Mouse (Mus musculus) limb, embryonic 11.5 days (tissue): ENCODE data around the gene Bloc1s2. TPM values are rescaled to one million over a fixed set of nuclear protein-coding genes. Genes with fewer than 3 reads are reported as not detected.

Experiments
- ATAC-seq: fragments of 200-750 bp; cut with Nextera tagmentation; 2 replicates; pipeline ENCODE4 v1.8.0; 2017; ENCODE audit warnings: low read depth; ENCODE audit not compliant: insufficient number of reproducible peaks, low FRiP score, low TSS enrichment
- DNase-seq: peaks from one replicate; pipeline ENCODE4 v3.0.0-alpha.2; 2015; ENCODE audit warnings: low spot score
- H3K27ac ChIP-seq: fragments of 300-500 bp; sonication (generic); replicated peaks from 2 replicates; pipeline ENCODE4 v1.5.1; 2014; ENCODE audit warnings: low read depth, mild to moderate bottlenecking, low read length
- H3K27me3 ChIP-seq: fragments of 300-500 bp; sonication (generic); 2 replicates; pipeline ENCODE4 v1.6.1; 2014; ENCODE audit warnings: mild to moderate bottlenecking, low read length, mixed read lengths; ENCODE audit not compliant: control insufficient read depth, insufficient read depth
- H3K36me3 ChIP-seq: fragments of 300-500 bp; sonication (generic); 2 replicates; pipeline ENCODE4 v1.6.1; 2014; ENCODE audit warnings: mild to moderate bottlenecking, low read length, moderate library complexity, mixed read lengths; ENCODE audit not compliant: control insufficient read depth, insufficient read depth
- H3K4me1 ChIP-seq: fragments of 300-500 bp; sonication (generic); 2 replicates; pipeline ENCODE4 v1.6.1; 2014; ENCODE audit warnings: low read length, mixed read lengths; ENCODE audit not compliant: control insufficient read depth, insufficient read depth
- H3K4me2 ChIP-seq: fragments of 300-500 bp; sonication (generic); 2 replicates; pipeline ENCODE4 v1.6.1; 2014; ENCODE audit warnings: low read depth, mild to moderate bottlenecking, moderate library complexity; ENCODE audit not compliant: severe bottlenecking
- H3K4me3 ChIP-seq: fragments of 300-500 bp; sonication (generic); 2 replicates; pipeline ENCODE4 v1.5.1; 2014; ENCODE audit warnings: low read depth, low read length
- H3K9ac ChIP-seq: fragments of 300-500 bp; sonication (generic); 2 replicates; pipeline ENCODE4 v1.6.1; 2014; ENCODE audit warnings: mild to moderate bottlenecking, low read length
- H3K9me3 ChIP-seq: fragments of 300-500 bp; sonication (generic); 2 replicates; pipeline ENCODE4 v1.6.1; 2016; ENCODE audit warnings: low read length; ENCODE audit not compliant: control insufficient read depth
- WGBS: fragments of 180-500 bp; shearing (Covaris S2); extraction: QIAGEN DNeasy Blood & Tissue Kit; methylation state at CpG from one replicate; pipeline ENCODE4 v1.1.7; 2014; 5-methylcytosine and 5-hydroxymethylcytosine counted together
- polyA plus RNA-seq: library from polyadenylated mRNA; unstranded; fragments of >200 nt; fragmentation: Nextera tagmentation; extraction: Ambion mirVana; gene quantifications from 2 replicates; pipeline ENCODE4 v1.2.1, GENCODE M21; 2014

Bloc1s2 gene
- polyA plus RNA-seq, 1 experiment from 2014 or later: 112 TPM

- no peak for DNase-seq
- H3K36me3 ChIP-seq: no peaks in the 10 kb centered on the region
- no peak for ATAC-seq
- H3K4me1 ChIP-seq: no peaks in the 10 kb centered on the region
- WGBS: 67% methylated on average over 8 of the region's 8 CpGs
- H3K27me3 ChIP-seq: no peaks in the 10 kb centered on the region
- H3K4me2 ChIP-seq: no peak overlapping the region
- H3K9me3 ChIP-seq: no peaks in the 10 kb centered on the region
- H3K27ac ChIP-seq: no peak overlapping the region
- no peak overlapping the region for H3K4me3 ChIP-seq
- H3K9ac ChIP-seq: no peak overlapping the region
Observed at GRCm38 (mm10) chr19:44174835-44175234, 28.6 kb upstream of the Bloc1s2 start.

DNA sequence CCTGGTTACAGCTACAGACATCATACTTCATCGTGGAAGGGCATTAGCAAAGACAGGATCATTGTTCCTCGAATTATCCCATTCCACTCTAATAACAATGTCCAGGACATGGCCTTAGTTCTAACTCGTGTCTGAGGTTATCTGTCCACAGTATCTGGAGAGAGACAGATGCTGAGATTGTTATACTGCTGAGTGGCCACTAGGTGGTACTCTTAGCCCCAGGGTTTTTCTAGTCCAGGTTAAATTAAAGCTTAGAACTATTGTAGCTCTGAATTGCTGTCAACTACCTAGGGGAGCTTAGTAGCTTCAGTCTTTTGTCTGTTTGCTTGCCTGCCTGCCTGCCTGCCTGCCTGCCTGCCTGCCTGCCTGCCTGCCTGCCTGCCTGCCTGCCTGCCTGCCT is 15.3 kb upstream of the Bloc1s2 start:
- Histone ChIP-seq H3K27me3 (no peaks in the 10 kb centered on the region), H3K4me1 (no peaks in the 10 kb centered on the region), H3K4me3 (no peak overlapping the region), H3K9me3 (no peaks in the 10 kb centered on the region), H3K36me3 (no peaks in the 10 kb centered on the region), H3K9ac (no peak overlapping the region), H3K27ac (no peak overlapping the region), H3K4me2 (no peak overlapping the region)
- no peak for DNase-seq
- 17% methylated on average over 3 of the region's 3 CpGs for WGBS
- no peak for ATAC-seq

GRCm38 (mm10) chr19:44159386-44159785 is 13.1 kb upstream of the Bloc1s2 start:
- H3K9me3 ChIP-seq: no peaks in the 10 kb centered on the region
- no peak overlapping the region for H3K4me2 ChIP-seq
- H3K27me3 ChIP-seq: no peaks in the 10 kb centered on the region
- no peak overlapping the region for H3K9ac ChIP-seq
- ATAC-seq (no peak), DNase-seq (no peak)
- no peaks in the 10 kb centered on the region for H3K36me3 ChIP-seq
- H3K4me1 ChIP-seq: no peaks in the 10 kb centered on the region
- H3K4me3 ChIP-seq: no peak overlapping the region
- 87% methylated on average over 3 of the region's 3 CpGs for WGBS
- no peak overlapping the region for H3K27ac ChIP-seq

DNA sequence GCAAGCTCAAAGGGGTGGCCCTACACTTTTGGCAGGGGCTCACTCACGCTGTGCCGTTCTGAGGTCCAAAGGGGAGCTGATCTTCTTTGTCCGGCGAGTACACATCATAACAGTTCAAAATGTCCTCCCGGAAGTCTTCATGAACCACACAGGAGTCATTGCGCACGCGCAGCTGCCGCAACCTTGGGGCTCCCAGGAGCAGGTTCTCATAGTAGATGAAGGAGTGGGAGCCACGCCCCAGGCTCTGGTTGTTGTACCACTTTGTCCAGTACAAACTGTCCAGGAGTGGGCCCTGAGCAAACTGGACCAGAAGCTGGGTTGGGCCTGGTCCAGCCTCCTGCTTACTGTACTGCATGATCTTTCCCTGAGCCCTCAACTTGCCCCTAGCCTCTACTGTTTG is 10.8 kb upstream of the Bloc1s2 start:
- H3K4me2 ChIP-seq: no peak overlapping the region
- no peaks in the 10 kb centered on the region for H3K36me3 ChIP-seq
- no peaks in the 10 kb centered on the region for H3K4me1 ChIP-seq
- H3K27ac ChIP-seq: no peak overlapping the region
- H3K9ac ChIP-seq: no peak overlapping the region
- no peaks in the 10 kb centered on the region for H3K27me3 ChIP-seq
- no peaks in the 10 kb centered on the region for H3K9me3 ChIP-seq
- H3K4me3 ChIP-seq: no peak overlapping the region
- 92% methylated on average over 10 of the region's 10 CpGs for WGBS
- no peak for DNase-seq
- no peak for ATAC-seq

GRCm38 (mm10) chr19:44153781-44154180 is 7.5 kb upstream of the Bloc1s2 start:
- no peak overlapping the region for H3K27ac ChIP-seq
- H3K36me3 ChIP-seq: no peaks in the 10 kb centered on the region
- H3K4me1 ChIP-seq: no peaks in the 10 kb centered on the region
- ATAC-seq: no peak
- no peaks in the 10 kb centered on the region for H3K9me3 ChIP-seq
- no peak for DNase-seq
- no peak overlapping the region for H3K4me3 ChIP-seq
- H3K9ac ChIP-seq: no peak overlapping the region
- H3K4me2 ChIP-seq: no peak overlapping the region
- WGBS: 81% methylated on average over 5 of the region's 5 CpGs
- H3K27me3 ChIP-seq: no peaks in the 10 kb centered on the region

DNA sequence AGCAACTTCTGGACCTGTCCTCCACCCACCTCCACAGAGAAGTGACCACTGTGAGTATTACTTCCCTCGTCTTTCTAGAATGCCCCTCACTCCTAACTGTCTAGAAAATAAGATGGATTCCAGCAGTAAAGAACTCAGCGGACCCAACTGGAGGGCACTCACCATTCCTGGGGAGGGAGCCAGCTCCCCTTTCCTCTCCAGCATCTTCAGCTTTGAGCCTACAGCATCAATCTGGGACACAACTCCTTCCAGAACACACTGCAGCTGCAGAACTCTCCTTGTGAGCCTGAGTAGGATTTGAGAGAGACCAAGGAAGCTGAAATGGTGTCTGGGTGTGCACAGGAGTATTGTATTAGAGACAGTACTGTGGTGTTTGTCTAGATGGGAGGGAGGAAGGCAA is 2.7 kb upstream of the Bloc1s2 start:
- H3K27ac ChIP-seq: no peak overlapping the region
- H3K4me3 ChIP-seq: no peak overlapping the region
- H3K9me3 ChIP-seq: no peaks in the 10 kb centered on the region
- no peaks in the 10 kb centered on the region for H3K36me3 ChIP-seq
- no peaks in the 10 kb centered on the region for H3K27me3 ChIP-seq
- H3K4me2 ChIP-seq: no peak overlapping the region
- no peak overlapping the region for H3K9ac ChIP-seq
- 77% methylated on average over 2 of the region's 2 CpGs for WGBS
- no peak for DNase-seq
- no peak for ATAC-seq
- peaks cover 3% of the 10 kb centered on the region; the same call in 1 of the 2 replicates for H3K4me1 ChIP-seq

- Histone ChIP-seq H3K4me1 (peaks cover 3% of the 10 kb centered on the region; the same call in 1 of the 2 replicates), H3K27ac (no peak overlapping the region), H3K9me3 (no peaks in the 10 kb centered on the region), H3K36me3 (no peaks in the 10 kb centered on the region), H3K4me2 (no peak overlapping the region), H3K4me3 (no peak overlapping the region), H3K27me3 (no peaks in the 10 kb centered on the region), H3K9ac (no peak overlapping the region)
- DNase-seq (no peak), ATAC-seq (no peak)
- WGBS: 25% methylated on average over 2 of the region's 2 CpGs
Observed at GRCm38 (mm10) chr19:44148345-44148744, 2.1 kb upstream of the Bloc1s2 start.

DNA sequence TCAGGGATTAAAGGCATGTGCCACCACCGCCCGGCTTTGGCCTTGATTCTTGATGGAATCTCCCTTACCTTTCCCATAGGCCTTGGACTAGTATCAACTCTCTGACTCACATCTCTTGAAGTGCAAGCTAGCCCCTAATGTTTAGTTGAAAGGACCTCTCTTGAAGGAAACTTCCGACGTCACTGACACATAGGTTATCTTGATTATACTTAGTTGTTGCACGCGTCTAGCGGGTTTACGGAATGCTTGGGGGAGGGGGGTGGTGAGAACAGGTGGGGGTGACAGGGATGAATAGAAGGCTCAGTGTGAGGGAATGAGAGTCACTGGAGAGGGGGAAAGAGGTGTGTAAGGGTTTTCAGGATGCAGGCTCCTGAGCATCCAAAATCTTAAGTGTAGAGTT is 705 bp upstream of the Bloc1s2 start:
- Histone ChIP-seq H3K36me3 (no peaks in the 10 kb centered on the region; the same call in 1 of the 2 replicates), H3K27me3 (no peaks in the 10 kb centered on the region), H3K27ac (no peak overlapping the region), H3K4me2 (no peak overlapping the region), H3K9me3 (no peaks in the 10 kb centered on the region), H3K9ac (no peak overlapping the region), H3K4me3 (no peak overlapping the region), H3K4me1 (peaks cover 3% of the 10 kb centered on the region; the same call in 1 of the 2 replicates)
- ATAC-seq (no peak), DNase-seq (no peak)
- WGBS: 96% methylated on average over 8 of the region's 8 CpGs

DNA sequence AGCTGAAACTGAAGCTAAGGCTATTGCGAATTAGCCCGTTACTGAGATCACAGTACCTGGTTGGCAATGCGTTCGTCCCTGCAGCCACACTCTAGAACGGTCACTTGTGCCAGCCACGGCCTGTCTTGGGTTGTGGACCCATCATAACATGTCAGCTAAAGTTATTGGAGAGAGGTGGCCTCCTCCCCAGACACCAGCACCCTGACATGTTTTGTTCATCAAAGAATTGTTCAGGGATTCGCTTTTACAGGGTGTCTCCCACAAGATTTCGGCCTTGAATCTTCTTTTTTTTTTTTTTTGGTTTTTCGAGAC is 278 bp upstream of the Bloc1s2 start:
- Histone ChIP-seq H3K9ac (no peak overlapping the region), H3K9me3 (no peaks in the 10 kb centered on the region), H3K4me2 (peak overlapping the region; percentile 49), H3K27ac (no peak overlapping the region), H3K36me3 (peaks cover 4% of the 10 kb centered on the region; the same call in 1 of the 2 replicates), H3K4me3 (peak overlapping the region; percentile 57), H3K4me1 (peaks cover 3% of the 10 kb centered on the region; the same call in 1 of the 2 replicates), H3K27me3 (no peaks in the 10 kb centered on the region)
- DNase-seq (no peak), ATAC-seq (0 out of 2 replicates have a peak, but pooled peaks have one; percentile 39)
- WGBS: 64% methylated on average over 9 of the region's 9 CpGs
